Mouse (Mus musculus): ENCODE measurements at regions not wholly inside any gene's neighbourhood (a gene's known extent, or its start where the extent isn't known, plus 50 kb on each side); places are given as distances from the start of the nearest gene placed in this dataset.
A peak's percentile ranks its signal among the peaks of the same experiment; 100 is the strongest.

GRCm38 (mm10) chr12:25167504-25168212 is 70.7 kb upstream of the Id2 start:
- H3K27me3 ChIP-seq (ENCODE audit: control insufficient read depth, insufficient read depth, low read length), result no peaks in the 10 kb centered on the region
- H3K4me2 ChIP-seq (replicated peaks; ENCODE audit: low read depth), result no peak overlapping the region
- H3K9ac ChIP-seq (ENCODE audit: low read length), result no peak overlapping the region
- no peaks in the 10 kb centered on the region for H3K36me3 ChIP-seq (ENCODE audit: control insufficient read depth, insufficient read depth, low read length)
- no peak overlapping the region for H3K4me3 ChIP-seq (ENCODE audit: low read depth, low read length)
- DNase-seq (ENCODE audit: low spot score) (no peak), ATAC-seq (ENCODE audit: low FRiP score, low TSS enrichment) (no peak)
- no peak for TF ChIP-seq EP300 (optimal IDR thresholded peaks at IDR 0.05)
- TF ChIP-seq CTCF (IDR thresholded peaks at IDR 0.05; ENCODE audit: low read depth), result no peak
- no peaks in the 10 kb centered on the region for H3K9me3 ChIP-seq (ENCODE audit: control insufficient read depth, low read length)
- no peak overlapping the region for H3K27ac ChIP-seq (replicated peaks)
- 54% methylated on average over 12 of the region's 12 CpGs for WGBS
- 0 out of 2 replicates have a peak, but pooled peaks cover 3% of the 10 kb centered on the region for H3K4me1 ChIP-seq (replicated peaks; ENCODE audit: control insufficient read depth, insufficient read depth)

- H3K9ac ChIP-seq (ENCODE audit: low read length), result no peak overlapping the region
- H3K4me2 ChIP-seq (replicated peaks; ENCODE audit: low read depth), result no peak overlapping the region
- H3K9me3 ChIP-seq (ENCODE audit: control insufficient read depth, low read length), result no peaks in the 10 kb centered on the region
- H3K4me3 ChIP-seq (ENCODE audit: low read depth, low read length), result no peak overlapping the region
- no peak for DNase-seq (ENCODE audit: low spot score)
- H3K27ac ChIP-seq (replicated peaks), result no peak overlapping the region
- no peak for TF ChIP-seq CTCF (IDR thresholded peaks at IDR 0.05; ENCODE audit: low read depth)
- no peak for TF ChIP-seq EP300 (optimal IDR thresholded peaks at IDR 0.05)
- 76% methylated on average over 2 of the region's 2 CpGs for WGBS
- no peaks in the 10 kb centered on the region for H3K36me3 ChIP-seq (ENCODE audit: control insufficient read depth, insufficient read depth, low read length)
- no peaks in the 10 kb centered on the region for H3K27me3 ChIP-seq (ENCODE audit: control insufficient read depth, insufficient read depth, low read length)
- ATAC-seq (ENCODE audit: low FRiP score, low TSS enrichment), result no peak
- 0 out of 2 replicates have a peak, but pooled peaks cover 3% of the 10 kb centered on the region for H3K4me1 ChIP-seq (replicated peaks; ENCODE audit: control insufficient read depth, insufficient read depth)
Measured at GRCm38 (mm10) chr12:25166525-25166924, 69.6 kb upstream of the Id2 start.

- H3K4me3 ChIP-seq (ENCODE audit: low read depth, low read length), result no peak overlapping the region
- ATAC-seq (ENCODE audit: low FRiP score, low TSS enrichment), result peak; percentile 86
- no peak overlapping the region for H3K9ac ChIP-seq (ENCODE audit: low read length)
- H3K27me3 ChIP-seq (ENCODE audit: control insufficient read depth, insufficient read depth, low read length), result no peaks in the 10 kb centered on the region
- 0 out of 2 replicates have a peak, but pooled peaks cover 3% of the 10 kb centered on the region for H3K4me1 ChIP-seq (replicated peaks; ENCODE audit: control insufficient read depth, insufficient read depth)
- DNase-seq (ENCODE audit: low spot score), result peak; percentile 59
- TF ChIP-seq EP300 (optimal IDR thresholded peaks at IDR 0.05) (no peak), CTCF (IDR thresholded peaks at IDR 0.05; ENCODE audit: low read depth) (no peak)
- no peaks in the 10 kb centered on the region for H3K9me3 ChIP-seq (ENCODE audit: control insufficient read depth, low read length)
- WGBS, result 78% methylated on average over 3 of the region's 3 CpGs
- no peak overlapping the region for H3K27ac ChIP-seq (replicated peaks)
- no peak overlapping the region for H3K4me2 ChIP-seq (replicated peaks; ENCODE audit: low read depth)
- H3K36me3 ChIP-seq (ENCODE audit: control insufficient read depth, insufficient read depth, low read length), result no peaks in the 10 kb centered on the region
Measured at GRCm38 (mm10) chr12:25165650-25166049, 68.7 kb upstream of the Id2 start.

- Histone ChIP-seq H3K27ac (replicated peaks) (0 out of 2 replicates have a peak overlapping the region, but pooled peaks have one; percentile 13), H3K36me3 (ENCODE audit: control insufficient read depth, insufficient read depth, low read length) (no peaks in the 10 kb centered on the region), H3K9me3 (ENCODE audit: control insufficient read depth, low read length) (no peaks in the 10 kb centered on the region), H3K4me2 (replicated peaks; ENCODE audit: low read depth) (no peak overlapping the region), H3K4me3 (ENCODE audit: low read depth, low read length) (no peak overlapping the region), H3K9ac (ENCODE audit: low read length) (no peak overlapping the region), H3K27me3 (ENCODE audit: control insufficient read depth, insufficient read depth, low read length) (no peaks in the 10 kb centered on the region), H3K4me1 (replicated peaks; ENCODE audit: control insufficient read depth, insufficient read depth) (0 out of 2 replicates have a peak, but pooled peaks cover 3% of the 10 kb centered on the region)
- TF ChIP-seq EP300 (optimal IDR thresholded peaks at IDR 0.05), result no peak
- no peak for TF ChIP-seq CTCF (IDR thresholded peaks at IDR 0.05; ENCODE audit: low read depth)
- ATAC-seq (ENCODE audit: low FRiP score, low TSS enrichment) (no peak), DNase-seq (ENCODE audit: low spot score) (no peak)
- 50% methylated on average over 1 of the region's 1 CpGs for WGBS
Measured at GRCm38 (mm10) chr12:25164724-25165123, 67.8 kb upstream of the Id2 start.

GRCm38 (mm10) chr12:25163541-25163940 is 66.6 kb upstream of the Id2 start:
- TF ChIP-seq EP300 (optimal IDR thresholded peaks at IDR 0.05) (no peak), CTCF (IDR thresholded peaks at IDR 0.05; ENCODE audit: low read depth) (no peak)
- DNase-seq (ENCODE audit: low spot score) (no peak), ATAC-seq (ENCODE audit: low FRiP score, low TSS enrichment) (no peak)
- Histone ChIP-seq H3K4me3 (ENCODE audit: low read depth, low read length) (no peak overlapping the region), H3K9ac (ENCODE audit: low read length) (no peak overlapping the region; the same call in 1 of the 2 replicates), H3K4me1 (replicated peaks; ENCODE audit: control insufficient read depth, insufficient read depth) (0 out of 2 replicates have a peak, but pooled peaks cover 3% of the 10 kb centered on the region), H3K4me2 (replicated peaks; ENCODE audit: low read depth) (no peak overlapping the region), H3K27me3 (ENCODE audit: control insufficient read depth, insufficient read depth, low read length) (no peaks in the 10 kb centered on the region), H3K27ac (replicated peaks) (no peak overlapping the region), H3K9me3 (ENCODE audit: control insufficient read depth, low read length) (no peaks in the 10 kb centered on the region), H3K36me3 (ENCODE audit: control insufficient read depth, insufficient read depth, low read length) (no peaks in the 10 kb centered on the region)
- 29% methylated on average over 6 of the region's 6 CpGs for WGBS

GRCm38 (mm10) chr12:25162843-25163242 is 65.9 kb upstream of the Id2 start:
- no peaks in the 10 kb centered on the region for H3K36me3 ChIP-seq (ENCODE audit: control insufficient read depth, insufficient read depth, low read length)
- DNase-seq (ENCODE audit: low spot score) (no peak), ATAC-seq (ENCODE audit: low FRiP score, low TSS enrichment) (no peak)
- no peak overlapping the region for H3K27ac ChIP-seq (replicated peaks)
- H3K9ac ChIP-seq (ENCODE audit: low read length), result no peak overlapping the region
- H3K9me3 ChIP-seq (ENCODE audit: control insufficient read depth, low read length), result no peaks in the 10 kb centered on the region
- whole genome bisulfite sequencing, result 89% methylated on average over 6 of the region's 6 CpGs
- H3K27me3 ChIP-seq (ENCODE audit: control insufficient read depth, insufficient read depth, low read length), result no peaks in the 10 kb centered on the region
- no peak overlapping the region for H3K4me3 ChIP-seq (ENCODE audit: low read depth, low read length)
- TF ChIP-seq CTCF (IDR thresholded peaks at IDR 0.05; ENCODE audit: low read depth), result no peak
- no peak for TF ChIP-seq EP300 (optimal IDR thresholded peaks at IDR 0.05)
- H3K4me2 ChIP-seq (replicated peaks; ENCODE audit: low read depth), result no peak overlapping the region
- no peaks in the 10 kb centered on the region for H3K4me1 ChIP-seq (replicated peaks; ENCODE audit: control insufficient read depth, insufficient read depth)

All from stomach, postnatal 0 days (tissue).